Mouse (Mus musculus): ENCODE measurements around the gene Zfp955a.
"Not testable (repeated sequence)": the region's sequence is repeated elsewhere in the genome, so short reads cannot be mapped to it uniquely, and the experiment has no call there.

Gene Zfp955a

DNA sequence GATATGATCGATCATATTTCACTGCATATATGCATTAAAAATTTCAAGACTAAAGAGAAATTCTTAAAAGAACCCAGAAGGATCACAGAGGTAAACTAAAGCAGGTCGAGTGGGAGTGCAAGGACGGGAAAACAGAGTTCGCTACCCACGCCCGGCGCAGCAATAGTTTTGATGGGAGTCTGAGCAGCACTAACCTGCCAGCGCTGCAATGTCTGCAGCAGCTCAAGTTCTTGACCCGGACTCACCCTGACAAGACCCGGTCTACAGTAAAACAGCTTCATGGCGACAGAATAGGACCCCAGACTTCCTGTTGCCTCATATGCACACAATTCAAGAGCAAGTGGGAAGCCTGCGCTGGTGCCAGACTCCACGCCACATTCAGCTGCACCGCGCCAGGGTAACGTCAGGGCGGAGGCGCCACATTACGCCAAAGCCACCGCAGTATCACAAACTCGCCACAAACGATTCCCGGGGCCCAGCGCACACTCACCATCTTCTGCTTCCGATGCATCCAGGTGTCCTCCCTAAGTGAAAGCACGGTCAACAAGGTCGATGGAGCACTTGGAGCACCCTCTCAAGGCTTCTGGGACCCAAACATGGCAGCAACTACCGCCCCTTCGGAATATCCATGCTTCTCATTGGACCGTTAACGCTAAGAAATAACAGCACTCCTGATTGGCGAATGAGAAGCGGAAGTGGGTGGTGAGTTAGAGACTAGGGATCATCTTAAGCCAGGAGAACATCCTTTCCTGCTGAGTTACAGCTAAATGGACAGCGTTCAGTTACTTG, at the start of gene Zfp955a:
Gene Zfp955a, minus strand, starts transcription at position 616 of the 789 bp plus-strand sequence.
- DNase-seq = not testable (repeated sequence)

- DNase-seq = not testable (repeated sequence)
Measured at GRCm38 (mm10) chr17:33289876-33290149, 34.9 kb upstream of the Zfp955a start.

DNA sequence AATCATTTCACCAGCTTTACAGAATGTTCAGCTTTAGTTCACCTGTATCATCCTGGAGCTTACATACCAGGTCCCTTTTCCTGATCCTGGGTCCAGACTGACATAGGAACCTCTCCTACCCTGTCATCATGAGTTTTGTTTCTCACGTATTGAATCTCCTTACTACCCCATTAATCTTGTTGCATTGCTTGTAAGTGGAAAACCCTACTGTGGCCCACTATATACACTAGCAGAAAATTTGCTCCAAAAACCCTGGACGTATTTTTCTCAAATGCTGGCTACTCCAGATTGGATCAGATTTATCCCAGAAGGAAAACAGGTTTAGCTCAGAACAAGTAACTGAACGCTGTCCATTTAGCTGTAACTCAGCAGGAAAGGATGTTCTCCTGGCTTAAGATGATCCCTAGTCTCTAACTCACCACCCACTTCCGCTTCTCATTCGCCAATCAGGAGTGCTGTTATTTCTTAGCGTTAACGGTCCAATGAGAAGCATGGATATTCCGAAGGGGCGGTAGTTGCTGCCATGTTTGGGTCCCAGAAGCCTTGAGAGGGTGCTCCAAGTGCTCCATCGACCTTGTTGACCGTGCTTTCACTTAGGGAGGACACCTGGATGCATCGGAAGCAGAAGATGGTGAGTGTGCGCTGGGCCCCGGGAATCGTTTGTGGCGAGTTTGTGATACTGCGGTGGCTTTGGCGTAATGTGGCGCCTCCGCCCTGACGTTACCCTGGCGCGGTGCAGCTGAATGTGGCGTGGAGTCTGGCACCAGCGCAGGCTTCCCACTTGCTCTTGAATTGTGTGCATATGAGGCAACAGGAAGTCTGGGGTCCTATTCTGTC, 34.3 kb upstream of the Zfp955a start, which contains the start of gene Zfp955b:
Gene Zfp955b, plus strand, starts transcription at position 506 of the 837 bp plus-strand sequence.
- DNase-seq = not testable (repeated sequence)

DNA sequence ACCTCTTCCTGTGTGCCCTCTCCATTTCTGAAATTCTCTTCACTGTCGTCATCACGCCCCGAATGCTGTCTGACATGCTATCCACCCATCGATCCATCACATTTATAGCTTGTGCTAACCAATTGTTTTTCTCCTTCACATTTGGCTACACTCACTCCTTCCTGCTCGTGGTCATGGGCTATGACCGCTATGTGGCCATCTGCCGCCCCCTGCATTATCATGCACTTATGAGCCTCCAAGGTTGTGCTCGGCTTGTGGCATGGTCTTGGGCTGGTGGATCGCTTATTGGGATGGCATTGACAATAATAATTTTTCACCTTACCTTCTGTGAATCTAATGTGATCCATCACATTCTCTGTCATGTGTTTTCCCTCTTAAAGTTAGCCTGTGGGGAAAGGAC, 14.0 kb upstream of the Zfp955a start:
- DNase-seq = no peak

DNA sequence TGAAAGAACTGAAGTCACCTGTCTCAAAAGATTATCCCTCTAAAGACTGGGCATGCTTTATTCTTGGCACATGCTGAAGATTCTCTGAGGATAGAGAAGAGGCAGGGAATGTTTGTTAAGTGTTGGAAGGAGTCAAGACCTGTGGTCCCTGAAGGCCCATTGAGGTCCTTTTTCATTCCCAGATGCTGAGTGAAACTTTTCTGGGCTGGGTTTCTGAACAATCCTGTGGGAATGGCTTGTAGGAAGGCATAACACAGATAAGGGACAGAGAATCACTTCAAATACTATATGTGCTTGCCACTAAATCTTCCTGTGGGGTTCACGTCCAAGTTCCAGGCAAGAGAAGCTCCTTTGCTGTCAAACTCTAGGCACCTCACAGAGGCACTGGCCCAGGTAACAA, 9.4 kb upstream of the Zfp955a start, which contains the start of gene Olfr63:
Gene Olfr63, plus strand, starts transcription at position 301 of the 400 bp plus-strand sequence.
- DNase-seq = no peak

- not testable (repeated sequence) for DNase-seq
Measured at GRCm38 (mm10) chr17:33255319-33255657, 343 bp upstream of the Zfp955a start.

- not testable (repeated sequence) for DNase-seq
Measured at GRCm38 (mm10) chr17:33236646-33237045, 18.3 kb downstream of the Zfp955a start.

GRCm38 (mm10) chr17:33221590-33221989, 33.4 kb downstream of the Zfp955a start, which contains the start of gene Olfr1564:
Olfr1564 (minus strand) TSS chr17:33221690.
- no peak for DNase-seq

DNA sequence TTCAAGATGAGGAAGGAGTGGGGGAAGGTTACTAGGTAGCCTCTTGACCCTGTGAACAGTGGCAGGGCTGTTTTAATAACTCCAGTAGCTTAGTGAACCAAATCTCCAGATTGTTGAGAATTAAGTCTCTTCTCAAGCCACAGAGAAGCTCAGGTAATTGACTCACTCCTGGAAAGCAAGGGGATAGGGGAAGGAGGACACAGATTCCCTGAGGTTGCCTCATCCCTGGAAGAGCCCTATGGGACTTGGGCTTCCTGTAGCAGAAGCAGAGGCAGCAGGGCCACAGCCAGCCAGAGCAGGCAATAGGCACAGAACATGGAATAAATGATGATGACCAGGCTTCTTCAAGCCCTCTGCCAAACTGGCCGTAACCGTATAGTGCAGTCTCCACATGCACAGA, 63.9 kb downstream of the Zfp955a start, which contains the start of gene Olfr239:
Gene Olfr239, plus strand, starts transcription at position 301 of the 400 bp plus-strand sequence.
- not testable (repeated sequence) for DNase-seq
